Mouse (Mus musculus) myocyte (in vitro differentiated cells): ENCODE measurements around the gene Plxnc1. TPM values are rescaled to one million over a fixed set of nuclear protein-coding genes. Genes with fewer than 3 reads are reported as not detected.

ENCODE experiments used
- H3K27me3 ChIP-seq: one replicate; pipeline ENCODE4 v1.6.1; 2011; ENCODE audit not compliant: control insufficient read depth, insufficient read depth, insufficient read length
- H3K36me3 ChIP-seq: one replicate; pipeline ENCODE4 v1.6.1; 2011; ENCODE audit not compliant: control insufficient read depth, insufficient read depth
- H3K4me2 ChIP-seq: one replicate; pipeline ENCODE4 v1.6.1; 2011; ENCODE audit warnings: low read depth, control low read depth
- H3K4me3 ChIP-seq: one replicate; pipeline ENCODE4 v1.5.1; 2011; ENCODE audit warnings: mild to moderate bottlenecking, control low read depth, moderate library complexity
- H3K79me2 ChIP-seq: one replicate; pipeline ENCODE4 v1.6.1; 2011; ENCODE audit not compliant: control insufficient read depth, insufficient read depth
- H3ac ChIP-seq: one replicate; pipeline ENCODE4 v1.6.1; 2011; ENCODE audit not compliant: control insufficient read depth, insufficient read length
- CEBPB ChIP-seq: IDR thresholded peaks from 2 replicates; pipeline ENCODE4 v1.6.1; 2011; ENCODE audit warnings: mild to moderate bottlenecking, moderate library complexity; ENCODE audit not compliant: poor library complexity, insufficient read depth, severe bottlenecking
- E2F4 ChIP-seq: IDR thresholded peaks from one replicate; pipeline ENCODE4 v1.6.1; 2011; ENCODE audit warnings: mild to moderate bottlenecking, control low read depth, moderate library complexity; ENCODE audit not compliant: insufficient read depth
- MAX ChIP-seq: IDR thresholded peaks from one replicate; pipeline ENCODE4 v1.6.1; 2011; ENCODE audit warnings: low read depth, mild to moderate bottlenecking, control low read depth
- MYOD1 ChIP-seq, 3 experiments: IDR thresholded peaks; one replicate each; pipeline ENCODE4 v1.6.1; 2011; ENCODE audit warnings: control low read depth in 2 of 3, low read depth in 2 of 3, mild to moderate bottlenecking in 2 of 3, moderate library complexity in 1 of 3; ENCODE audit not compliant: insufficient read length in 2 of 3, control insufficient read depth in 1 of 3
- MYOG ChIP-seq, 3 experiments: IDR thresholded peaks; one replicate each; pipeline ENCODE4 v1.6.1; 2011; ENCODE audit warnings: control low read depth in 2 of 3, low read depth in 2 of 3, mild to moderate bottlenecking in 2 of 3; ENCODE audit not compliant: insufficient read length in 2 of 3, control insufficient read depth in 1 of 3, insufficient read depth in 1 of 3
- POLR2A ChIP-seq: IDR thresholded peaks from one replicate; pipeline ENCODE4 v1.6.1; 2011; ENCODE audit warnings: low read depth, mild to moderate bottlenecking, control low read depth, moderate library complexity; ENCODE audit not compliant: insufficient read length
- POLR2AphosphoS2 ChIP-seq: IDR thresholded peaks from one replicate; pipeline ENCODE4 v1.6.1; 2011; ENCODE audit warnings: low read depth, control low read depth; ENCODE audit not compliant: insufficient read length
- REST ChIP-seq: IDR thresholded peaks from one replicate; pipeline ENCODE4 v1.6.1; 2011; ENCODE audit warnings: mild to moderate bottlenecking, control low read depth, moderate library complexity; ENCODE audit not compliant: insufficient read depth, insufficient read length
- SRF ChIP-seq: IDR thresholded peaks from one replicate; pipeline ENCODE4 v1.6.1; 2011; ENCODE audit warnings: low read depth; ENCODE audit not compliant: control insufficient read depth, insufficient read length
- TCF12 ChIP-seq: IDR thresholded peaks from one replicate; pipeline ENCODE4 v1.6.1; 2011; ENCODE audit warnings: mild to moderate bottlenecking, control low read depth; ENCODE audit not compliant: poor library complexity, insufficient read depth, severe bottlenecking
- TCF3 ChIP-seq: IDR thresholded peaks from one replicate; pipeline ENCODE4 v1.6.1; 2011; ENCODE audit warnings: low read depth, control low read depth; ENCODE audit not compliant: insufficient read length
- USF1 ChIP-seq: IDR thresholded peaks from one replicate; pipeline ENCODE4 v1.6.1; 2011; ENCODE audit warnings: low read depth, mild to moderate bottlenecking, control low read depth, moderate library complexity
- polyA plus RNA-seq: library from polyadenylated mRNA; unstranded; fragments of >200 nt; fragmentation: generic; extraction: Trizol; gene quantifications from one replicate; pipeline ENCODE4 v1.2.1, GENCODE M21; 2012; ENCODE audit warnings: missing spikeins

Plxnc1 gene
- polyA plus RNA-seq, 1 experiment, result not detected

DNA sequence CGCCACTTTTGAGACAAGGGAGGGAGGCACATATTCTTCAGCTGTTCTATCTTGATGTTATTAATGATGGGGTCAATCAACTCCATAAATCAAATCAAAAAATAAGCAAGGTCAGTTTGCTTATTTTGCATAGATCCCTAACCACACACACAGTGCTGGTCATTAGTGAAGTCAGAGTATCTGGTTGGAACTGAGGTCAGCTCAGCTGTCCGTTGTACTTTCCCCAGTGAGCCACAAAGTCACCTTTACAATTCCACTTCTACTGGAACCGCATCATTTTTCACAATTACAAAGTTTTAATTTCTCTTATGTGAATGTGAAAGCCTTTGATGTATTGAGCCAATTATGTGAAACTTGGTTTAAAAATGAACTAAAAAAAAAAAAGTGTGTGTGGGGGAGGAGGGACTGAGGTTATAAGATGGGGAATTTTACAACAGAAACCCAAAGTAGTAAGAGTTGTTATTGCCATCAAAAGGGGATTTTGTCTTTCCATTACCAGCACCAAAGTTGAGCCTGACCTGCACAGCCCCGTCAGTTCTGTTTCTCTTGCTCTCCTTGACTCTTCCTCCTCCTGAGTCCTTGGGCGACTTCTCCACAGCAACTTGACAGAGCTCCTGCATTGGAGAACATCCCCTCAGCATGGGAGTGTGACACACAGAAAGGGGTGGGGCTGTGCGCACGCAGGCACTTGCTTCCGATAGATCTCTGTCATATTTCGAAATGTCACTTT is 80.3 kb downstream of the Plxnc1 start:
- Histone ChIP-seq H3K79me2 (no peaks in the 10 kb centered on the region), H3ac (no peak overlapping the region), H3K27me3 (peaks cover 7% of the 10 kb centered on the region), H3K4me2 (no peak overlapping the region), H3K36me3 (no peaks in the 10 kb centered on the region), H3K4me3 (no peak overlapping the region)
- TF ChIP-seq REST (no peak), POLR2A (no peak), MAX (no peak), CEBPB (no peak), TCF12 (no peak), USF1 (no peak), POLR2AphosphoS2 (no peak), E2F4 (no peak), MYOG (IDR thresholded peaks at IDR 0.05; ENCODE audit: control insufficient read depth in 1 of 3, insufficient read depth in 1 of 3, insufficient read length in 2 of 3, low read depth in 2 of 3) (no peak), TCF3 (no peak), SRF (no peak), MYOD1 (IDR thresholded peaks at IDR 0.05; ENCODE audit: control insufficient read depth in 1 of 3, insufficient read length in 2 of 3, low read depth in 2 of 3) (no peak)

- no peak overlapping the region for H3K4me2 ChIP-seq
- H3K36me3 ChIP-seq, result no peaks in the 10 kb centered on the region
- no peaks in the 10 kb centered on the region for H3K79me2 ChIP-seq
- TF ChIP-seq MYOD1 (IDR thresholded peaks at IDR 0.05; ENCODE audit: control insufficient read depth in 1 of 3, insufficient read length in 2 of 3, low read depth in 2 of 3) (no peak), REST (no peak), E2F4 (no peak), SRF (no peak), TCF12 (no peak), USF1 (no peak), POLR2AphosphoS2 (no peak), CEBPB (no peak), TCF3 (no peak), MAX (no peak), POLR2A (no peak), MYOG (IDR thresholded peaks at IDR 0.05; ENCODE audit: control insufficient read depth in 1 of 3, insufficient read depth in 1 of 3, insufficient read length in 2 of 3, low read depth in 2 of 3) (no peak)
- no peak overlapping the region for H3ac ChIP-seq
- no peak overlapping the region for H3K4me3 ChIP-seq
- H3K27me3 ChIP-seq, result peaks cover 7% of the 10 kb centered on the region
These were observed 81.4 kb downstream of the Plxnc1 start for GRCm38 (mm10) chr10:94863251-94863650.

- Histone ChIP-seq H3K4me2 (no peak overlapping the region), H3K4me3 (no peak overlapping the region), H3K36me3 (no peaks in the 10 kb centered on the region), H3K79me2 (no peaks in the 10 kb centered on the region), H3ac (no peak overlapping the region), H3K27me3 (peaks cover 7% of the 10 kb centered on the region)
- TF ChIP-seq MYOD1 (IDR thresholded peaks at IDR 0.05; ENCODE audit: control insufficient read depth in 1 of 3, insufficient read length in 2 of 3, low read depth in 2 of 3) (no peak), USF1 (no peak), TCF12 (no peak), POLR2A (no peak)
These were observed 83.8 kb downstream of the Plxnc1 start for GRCm38 (mm10) chr10:94860870-94861269.

GRCm38 (mm10) chr10:94858277-94859033 is 86.2 kb downstream of the Plxnc1 start:
- TF ChIP-seq TCF3 (no peak), USF1 (no peak)
- H3K36me3 ChIP-seq, result no peaks in the 10 kb centered on the region
- H3ac ChIP-seq, result no peak overlapping the region
- H3K4me3 ChIP-seq, result no peak overlapping the region
- H3K27me3 ChIP-seq, result peaks cover 3% of the 10 kb centered on the region
- H3K79me2 ChIP-seq, result no peaks in the 10 kb centered on the region
- H3K4me2 ChIP-seq, result no peak overlapping the region

- no peak overlapping the region for H3K4me2 ChIP-seq
- no peak for TF ChIP-seq POLR2AphosphoS2
- no peaks in the 10 kb centered on the region for H3K79me2 ChIP-seq
- H3K4me3 ChIP-seq, result no peak overlapping the region
- H3K27me3 ChIP-seq, result peaks cover 34% of the 10 kb centered on the region
- H3K36me3 ChIP-seq, result no peaks in the 10 kb centered on the region
- H3ac ChIP-seq, result no peak overlapping the region
These were observed 94.1 kb downstream of the Plxnc1 start for GRCm38 (mm10) chr10:94850565-94850964.
